11 mouse cellular contexts compared by ENCODE assay signal in genomic region chr1:66115330-66115729, GRCm38 (mm10). TPM values are rescaled to one million over a fixed set of nuclear protein-coding genes. Genes with fewer than 3 reads are reported as not detected.
DNase-seq lines count a peak whose midpoint lies in the region; ATAC-seq and TF ChIP-seq lines count a peak whose summit lies in the region.
"Had no signal": no experiment of that assay in that cellular context is flagged by ENCODE, and none has a peak within 500 bp of the region (broad histone marks: within the 10 kb centered on the region; RNA-seq: fewer than 3 reads in every experiment).

No protein-coding gene starts in this region.

- TF ChIP-seq CTCF in hindbrain, postnatal 0 days (IDR thresholded peaks at IDR 0.05; ENCODE audit: low read depth): no peak
- no peak for TF ChIP-seq CTCF in thymus, adult 2 months (IDR thresholded peaks at IDR 0.05; ENCODE audit: borderline replicate concordance, control insufficient read depth, extremely low read depth, insufficient read depth, low read length, poor library complexity)

- TF ChIP-seq POLR2A in thymus, adult 2 months (IDR thresholded peaks at IDR 0.05; ENCODE audit: control insufficient read depth, extremely low read depth, insufficient read depth, low read length, poor library complexity): no peak

- 38% methylated on average over 3 of the region's 3 CpGs for WGBS in hindbrain, postnatal 0 days
- 49% methylated on average over 3 of the region's 3 CpGs for WGBS in hindbrain, embryonic 13.5 days
- WGBS in thymus, adult 2 months: 37% methylated on average over 3 of the region's 3 CpGs

- no peak overlapping the region for H3K9ac ChIP-seq in hindbrain, postnatal 0 days (replicated peaks; ENCODE audit: low read length)
- H3K9ac ChIP-seq in hindbrain, embryonic 13.5 days: no peak overlapping the region
- H3K9ac ChIP-seq: neural tube, embryonic 13.5 days had no signal

- H3K4me1 ChIP-seq in hindbrain, postnatal 0 days (ENCODE audit: insufficient read depth, low read length): no peaks in the 10 kb centered on the region
- no peaks in the 10 kb centered on the region; the same call in 1 of the 2 replicates for H3K4me1 ChIP-seq in hindbrain, embryonic 13.5 days (replicated peaks)
- H3K4me1 ChIP-seq in thymus, adult 2 months (replicated peaks; ENCODE audit: control insufficient read depth, insufficient read depth, low read length): no peaks in the 10 kb centered on the region
- H3K4me1 ChIP-seq: neural tube, embryonic 13.5 days had no signal

- H3K4me3 ChIP-seq in hindbrain, postnatal 0 days (ENCODE audit: low read length): no peak overlapping the region
- H3K4me3 ChIP-seq in hindbrain, embryonic 13.5 days: no peak overlapping the region
- no peak overlapping the region for H3K4me3 ChIP-seq in thymus, adult 2 months (ENCODE audit: control insufficient read depth, insufficient read depth, low read length)
- H3K4me3 ChIP-seq: neural tube, embryonic 13.5 days had no signal

- DNase-seq in hindbrain, postnatal 0 days (ENCODE audit: low spot score): peak; percentile 32
- peak; percentile 53 for DNase-seq in MN1 (ENCODE audit: low spot score)
- DNase-seq in cerebellum, adult 9-10 months: peak; percentile 33
- DNase-seq in left cerebral cortex, adult 9 months (ENCODE audit: low spot score in 2 of 2): peak; percentile 13 to 51
- no peak for DNase-seq in thymus, postnatal 36 days
- DNase-seq in thymus, adult 2 months: no peak
- no peak for DNase-seq in c-Kit-positive CD71-positive TER-119-positive erythroid progenitor cells, embryonic 14.5 days (ENCODE audit: low spot score)
- DNase-seq: lung, adult 18-20 months; thymus, postnatal 25 days had no signal

- no peak for ATAC-seq in hindbrain, postnatal 0 days
- no peak for ATAC-seq in hindbrain, embryonic 13.5 days (ENCODE audit: low FRiP score)

- H3K27ac ChIP-seq in hindbrain, postnatal 0 days: no peak overlapping the region
- H3K27ac ChIP-seq in hindbrain, embryonic 13.5 days: no peak overlapping the region
- H3K27ac ChIP-seq in thymus, adult 2 months (ENCODE audit: control insufficient read depth, insufficient read depth, low read length): no peak overlapping the region
- H3K27ac ChIP-seq: neural tube, embryonic 13.5 days had no signal

- H3K27me3 ChIP-seq in hindbrain, postnatal 0 days (ENCODE audit: insufficient read depth, low read length): no peaks in the 10 kb centered on the region
- H3K27me3 ChIP-seq in hindbrain, embryonic 13.5 days: no peaks in the 10 kb centered on the region
- no peaks in the 10 kb centered on the region for H3K27me3 ChIP-seq in thymus, adult 2 months (ENCODE audit: control insufficient read depth, insufficient read depth, low read length)
- H3K27me3 ChIP-seq: neural tube, embryonic 13.5 days had no signal

- no peaks in the 10 kb centered on the region for H3K36me3 ChIP-seq in hindbrain, postnatal 0 days (ENCODE audit: insufficient read depth, low read length)
- H3K36me3 ChIP-seq in hindbrain, embryonic 13.5 days: no peaks in the 10 kb centered on the region
- H3K36me3 ChIP-seq in thymus, adult 2 months (ENCODE audit: control insufficient read depth, insufficient read depth, low read length): no peaks in the 10 kb centered on the region
- H3K36me3 ChIP-seq: neural tube, embryonic 13.5 days had no signal

- no peaks in the 10 kb centered on the region for H3K9me3 ChIP-seq in hindbrain, postnatal 0 days (ENCODE audit: low read length)
- H3K9me3 ChIP-seq in hindbrain, embryonic 13.5 days: peaks cover 7% of the 10 kb centered on the region; the same call in 1 of the 2 replicates

- no peak overlapping the region for H3K4me2 ChIP-seq in hindbrain, postnatal 0 days (ENCODE audit: low read depth, low read length)
- no peak overlapping the region for H3K4me2 ChIP-seq in hindbrain, embryonic 13.5 days
- H3K4me2 ChIP-seq: neural tube, embryonic 13.5 days had no signal

RNA-seq across cellular contexts. Expression of gene Map2, which starts 59.7 kb away (rescaled TPM):
- 1,090 and 1,101 TPM in 2 replicates for total RNA-seq in hindbrain, postnatal 0 days (2014; rRNA removed)
- 278 and 289 TPM in 2 replicates for polyA plus RNA-seq in hindbrain, postnatal 0 days (2015; fragmentation: Nextera tagmentation; extraction: Ambion mirVana)
- polyA plus RNA-seq in hindbrain, embryonic 13.5 days (2015; fragmentation: Nextera tagmentation; extraction: Ambion mirVana): 442 and 445 TPM in 2 replicates
- polyA plus RNA-seq in thymus, adult 2 months (2012; rRNA removed): 3.3 and 4.6 TPM in 2 replicates

Comparison
In these comparisons a context has a peak if more than half of its experiments do, and no peak if none do; other contexts are left out.
1. DNase-seq: peak in hindbrain, postnatal 0 days (single experiment), MN1 (single experiment), cerebellum, adult 9-10 months (single experiment) and left cerebral cortex, adult 9 months (2 of 2); none in thymus, postnatal 36 days (0 of 2), thymus, adult 2 months (single experiment) and c-Kit-positive CD71-positive TER-119-positive erythroid progenitor cells, embryonic 14.5 days (single experiment).
2. RNA of gene Map2, which starts 59.7 kb away (polyA plus RNA-seq): 442 to 445 TPM in hindbrain, embryonic 13.5 days and 278 to 289 TPM in hindbrain, postnatal 0 days; 3.3 to 4.6 TPM in thymus, adult 2 months; every median in the first group is over 10 times any median in the second.